Comparison of ENCODE assay signal across 24 mouse cellular contexts in the genomic region with DNA sequence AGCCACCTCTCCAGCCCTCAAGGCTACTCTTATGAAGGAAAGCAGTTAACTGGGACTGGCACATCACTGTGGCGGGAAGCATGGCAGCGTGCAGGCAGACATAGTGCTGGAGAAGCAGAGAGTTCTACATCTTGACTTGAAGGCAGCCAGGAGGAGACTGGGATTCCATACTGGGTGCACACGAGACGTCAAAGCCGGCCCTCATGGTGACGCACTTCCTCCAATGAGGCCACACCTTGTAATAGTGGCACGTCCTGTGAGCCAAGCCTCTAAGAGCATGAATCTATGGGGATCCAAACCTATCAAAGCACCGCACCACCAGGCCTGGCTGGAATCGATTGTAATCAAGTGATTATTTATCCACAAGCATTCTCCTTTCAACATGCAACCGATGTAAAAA.
"Had no signal": no experiment of that assay in that cellular context is flagged by ENCODE, and none has a peak within 500 bp of the region (broad histone marks: within the 10 kb centered on the region; RNA-seq: fewer than 3 reads in every experiment).

No protein-coding gene starts in this region.

- H3K36me3 ChIP-seq: heart, embryonic 10.5 days; heart, embryonic 12.5 days; hindbrain, embryonic 10.5 days; hindbrain, embryonic 12.5 days; intestine, embryonic 15.5 days; kidney, embryonic 15.5 days; limb, embryonic 10.5 days; limb, embryonic 12.5 days; liver, embryonic 13.5 days had no signal

- ATAC-seq: hindbrain, embryonic 16.5 days; inflammation-experienced regulatory T-cells, adult 6 months; intestine, embryonic 15.5 days; intestine, postnatal 0 days had no signal

- H3K27me3 ChIP-seq: heart, embryonic 12.5 days; hindbrain, embryonic 12.5 days; intestine, embryonic 15.5 days; kidney, embryonic 15.5 days; limb, embryonic 12.5 days had no signal

- DNase-seq: gastrocnemius, adult 2 months; gastrocnemius, postnatal 10 days; gastrocnemius, postnatal 25 days; heart, adult 18-20 months; heart, postnatal 10 days; heart, postnatal 4 days; kidney, adult 18-20 months; kidney, adult 8-10 months; kidney, postnatal 14 days; kidney, postnatal 36 days; liver; liver, embryonic 13.5 days had no signal

- H3K9me3 ChIP-seq: heart, embryonic 10.5 days; hindbrain, embryonic 10.5 days; hindbrain, embryonic 12.5 days; intestine, embryonic 15.5 days; kidney, embryonic 15.5 days; limb, embryonic 10.5 days; limb, embryonic 12.5 days; liver, embryonic 13.5 days had no signal

- H3K4me3 ChIP-seq: gastrocnemius, adult 2 months; heart, embryonic 10.5 days; heart, embryonic 12.5 days; hindbrain, embryonic 10.5 days; hindbrain, embryonic 12.5 days; intestine, embryonic 15.5 days; kidney, embryonic 15.5 days; left cerebral cortex, adult 2 months; limb, embryonic 10.5 days; limb, embryonic 12.5 days; liver, embryonic 13.5 days had no signal
